Mouse (Mus musculus): ENCODE measurements around the gene Evx2.

DNA sequence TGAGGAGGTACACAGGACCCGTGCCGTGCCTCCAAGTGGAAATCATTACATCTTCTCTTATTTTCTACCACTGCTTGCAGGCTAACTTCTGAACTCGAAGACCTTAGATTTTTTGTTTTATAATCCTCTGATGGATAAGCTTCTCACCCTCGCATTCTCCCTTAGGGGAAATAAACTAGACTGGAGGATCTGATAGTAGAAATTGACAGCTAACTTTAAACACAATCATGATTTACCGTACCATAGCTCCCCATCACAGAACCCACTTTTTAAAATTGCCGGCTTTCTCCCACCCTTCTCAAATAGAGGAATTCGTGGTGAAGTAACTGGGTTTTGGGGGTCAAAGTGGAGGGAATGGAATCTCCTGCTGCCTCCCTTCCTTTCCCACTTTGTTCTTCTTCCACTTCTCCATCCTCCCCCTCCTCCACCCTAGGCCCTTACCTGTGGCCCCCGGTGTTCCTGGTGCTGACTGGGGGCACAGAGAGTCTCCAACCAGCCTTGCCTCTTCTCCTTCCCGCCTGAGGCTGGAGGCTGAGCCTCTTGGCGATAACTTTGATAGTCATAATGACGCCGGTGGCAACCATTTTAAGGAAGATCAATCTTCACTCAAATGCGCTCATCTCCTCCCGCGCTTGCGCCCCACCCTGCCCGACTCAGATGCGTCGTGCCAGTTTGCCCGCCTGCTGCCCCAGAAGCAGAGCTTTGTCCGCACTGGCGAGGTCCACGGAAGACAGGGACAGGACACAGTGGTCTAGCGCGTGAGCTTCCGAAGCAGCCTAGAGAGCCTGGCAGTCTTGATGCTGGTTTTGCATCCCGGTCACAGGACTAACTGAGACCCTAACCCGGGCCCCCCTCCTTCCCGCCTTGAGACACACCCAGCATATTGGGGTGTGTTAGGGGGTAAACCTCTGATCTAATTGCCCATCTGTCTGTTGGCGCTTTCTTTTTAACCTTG lies 1.3 kb upstream of the Evx2 start:
- no peak for TF ChIP-seq CTCF (IDR thresholded peaks at IDR 0.05 in 2 of 3, conservative IDR thresholded peaks at IDR 0.05 in 1 of 3; ENCODE audit: control insufficient read depth in 1 of 3, insufficient read depth in 1 of 3, low read depth in 2 of 3, low read length in 3 of 3, poor library complexity in 1 of 3, severe bottlenecking in 1 of 3)
- TF ChIP-seq E2F4 (IDR thresholded peaks at IDR 0.05; ENCODE audit: borderline replicate concordance, low read depth, low read length): no peak
- TF ChIP-seq GATA1 (IDR thresholded peaks at IDR 0.05; ENCODE audit: low read depth, low read length): no peak
- TF ChIP-seq TCF12 (IDR thresholded peaks at IDR 0.05; ENCODE audit: low read depth, low read length): no peak
- no peak for TF ChIP-seq JUND (IDR thresholded peaks at IDR 0.05; ENCODE audit: low read depth, low read length)
- TF ChIP-seq USF1 (IDR thresholded peaks at IDR 0.05; ENCODE audit: low read depth, low read length): no peak
- no peak for TF ChIP-seq ZNF384 (IDR thresholded peaks at IDR 0.05; ENCODE audit: low read depth, low read length)
- no peak for TF ChIP-seq POLR2A (IDR thresholded peaks at IDR 0.05; ENCODE audit: control insufficient read depth in 1 of 2, insufficient read depth in 1 of 2, low read depth in 1 of 2, low read length in 2 of 2, poor library complexity in 1 of 2)
- TF ChIP-seq MAZ (IDR thresholded peaks at IDR 0.05; ENCODE audit: low read depth, low read length): no peak
